Mouse (Mus musculus): ENCODE measurements around the gene Gab1. TPM values are rescaled to one million over a fixed set of nuclear protein-coding genes. Genes with fewer than 3 reads are reported as not detected.

Gab1 gene
- polyA plus RNA-seq, 1 experiment from 2014 or later: 22.4 TPM

GRCm38 (mm10) chr8:80817065-80817464, 63.3 kb downstream of the Gab1 start:
- no peaks in the 10 kb centered on the region for H3K27me3 ChIP-seq (ENCODE audit: control insufficient read depth, insufficient read depth, low read length)
- H3K9ac ChIP-seq (ENCODE audit: low read length): no peak overlapping the region
- H3K36me3 ChIP-seq (ENCODE audit: control insufficient read depth, insufficient read depth, low read length): no peaks in the 10 kb centered on the region
- H3K27ac ChIP-seq (replicated peaks; ENCODE audit: low read depth, low read length): no peak overlapping the region
- ATAC-seq (ENCODE audit: insufficient number of reproducible peaks, low FRiP score, low TSS enrichment, low read depth) (no peak), DNase-seq (ENCODE audit: low spot score) (no peak)
- 93% methylated on average over 2 of the region's 2 CpGs for WGBS
- H3K4me1 ChIP-seq (ENCODE audit: control insufficient read depth, insufficient read depth, low read length): peaks cover 7% of the 10 kb centered on the region; the same call in 1 of the 2 replicates
- H3K9me3 ChIP-seq (ENCODE audit: control insufficient read depth, low read length): no peaks in the 10 kb centered on the region
- no peak overlapping the region for H3K4me2 ChIP-seq (ENCODE audit: low read depth, severe bottlenecking)
- H3K4me3 ChIP-seq (ENCODE audit: low read depth, low read length): no peak overlapping the region

GRCm38 (mm10) chr8:80815179-80815578, 65.1 kb downstream of the Gab1 start:
- H3K4me1 ChIP-seq (ENCODE audit: control insufficient read depth, insufficient read depth, low read length): peaks cover 5% of the 10 kb centered on the region; the same call in 1 of the 2 replicates
- no peaks in the 10 kb centered on the region for H3K9me3 ChIP-seq (ENCODE audit: control insufficient read depth, low read length)
- ATAC-seq (ENCODE audit: insufficient number of reproducible peaks, low FRiP score, low TSS enrichment, low read depth): no peak
- no peak overlapping the region for H3K9ac ChIP-seq (ENCODE audit: low read length)
- H3K4me2 ChIP-seq (ENCODE audit: low read depth, severe bottlenecking): no peak overlapping the region
- H3K4me3 ChIP-seq (ENCODE audit: low read depth, low read length): no peak overlapping the region
- 91% methylated on average over 6 of the region's 6 CpGs for WGBS
- DNase-seq (ENCODE audit: low spot score): no peak
- H3K27me3 ChIP-seq (ENCODE audit: control insufficient read depth, insufficient read depth, low read length): no peaks in the 10 kb centered on the region
- H3K36me3 ChIP-seq (ENCODE audit: control insufficient read depth, insufficient read depth, low read length): no peaks in the 10 kb centered on the region
- no peak overlapping the region for H3K27ac ChIP-seq (replicated peaks; ENCODE audit: low read depth, low read length)

GRCm38 (mm10) chr8:80814087-80814791, 66.1 kb downstream of the Gab1 start:
- WGBS: 78% methylated on average over 13 of the region's 13 CpGs
- no peak overlapping the region for H3K9ac ChIP-seq (ENCODE audit: low read length)
- H3K9me3 ChIP-seq (ENCODE audit: control insufficient read depth, low read length): no peaks in the 10 kb centered on the region
- H3K27ac ChIP-seq (replicated peaks; ENCODE audit: low read depth, low read length): no peak overlapping the region
- ATAC-seq (ENCODE audit: insufficient number of reproducible peaks, low FRiP score, low TSS enrichment, low read depth) (no peak), DNase-seq (ENCODE audit: low spot score) (no peak)
- no peak overlapping the region for H3K4me3 ChIP-seq (ENCODE audit: low read depth, low read length)
- H3K27me3 ChIP-seq (ENCODE audit: control insufficient read depth, insufficient read depth, low read length): no peaks in the 10 kb centered on the region
- H3K36me3 ChIP-seq (ENCODE audit: control insufficient read depth, insufficient read depth, low read length): no peaks in the 10 kb centered on the region
- H3K4me2 ChIP-seq (ENCODE audit: low read depth, severe bottlenecking): no peak overlapping the region
- peaks cover 5% of the 10 kb centered on the region; the same call in 1 of the 2 replicates for H3K4me1 ChIP-seq (ENCODE audit: control insufficient read depth, insufficient read depth, low read length)

GRCm38 (mm10) chr8:80813439-80813838, 66.9 kb downstream of the Gab1 start:
- no peak overlapping the region for H3K4me2 ChIP-seq (ENCODE audit: low read depth, severe bottlenecking)
- H3K4me3 ChIP-seq (ENCODE audit: low read depth, low read length): no peak overlapping the region
- DNase-seq (ENCODE audit: low spot score) (peak; percentile 46), ATAC-seq (ENCODE audit: insufficient number of reproducible peaks, low FRiP score, low TSS enrichment, low read depth) (no peak)
- H3K4me1 ChIP-seq (ENCODE audit: control insufficient read depth, insufficient read depth, low read length): peaks cover 7% of the 10 kb centered on the region; the same call in 1 of the 2 replicates
- 84% methylated on average over 5 of the region's 5 CpGs for WGBS
- no peaks in the 10 kb centered on the region for H3K27me3 ChIP-seq (ENCODE audit: control insufficient read depth, insufficient read depth, low read length)
- no peak overlapping the region for H3K9ac ChIP-seq (ENCODE audit: low read length)
- no peaks in the 10 kb centered on the region for H3K9me3 ChIP-seq (ENCODE audit: control insufficient read depth, low read length)
- no peak overlapping the region for H3K27ac ChIP-seq (replicated peaks; ENCODE audit: low read depth, low read length)
- no peaks in the 10 kb centered on the region for H3K36me3 ChIP-seq (ENCODE audit: control insufficient read depth, insufficient read depth, low read length)

- Histone ChIP-seq H3K36me3 (ENCODE audit: control insufficient read depth, insufficient read depth, low read length) (no peaks in the 10 kb centered on the region), H3K27me3 (ENCODE audit: control insufficient read depth, insufficient read depth, low read length) (no peaks in the 10 kb centered on the region), H3K4me2 (ENCODE audit: low read depth, severe bottlenecking) (no peak overlapping the region), H3K27ac (replicated peaks; ENCODE audit: low read depth, low read length) (peak overlapping the region; percentile 36; the same call in 1 of the 2 replicates), H3K4me1 (ENCODE audit: control insufficient read depth, insufficient read depth, low read length) (peaks cover 10% of the 10 kb centered on the region), H3K4me3 (ENCODE audit: low read depth, low read length) (no peak overlapping the region), H3K9me3 (ENCODE audit: control insufficient read depth, low read length) (no peaks in the 10 kb centered on the region), H3K9ac (ENCODE audit: low read length) (no peak overlapping the region)
- WGBS: 89% methylated on average over 4 of the region's 4 CpGs
- DNase-seq (ENCODE audit: low spot score) (no peak), ATAC-seq (ENCODE audit: insufficient number of reproducible peaks, low FRiP score, low TSS enrichment, low read depth) (no peak)
Observed at GRCm38 (mm10) chr8:80811591-80811991, 68.7 kb downstream of the Gab1 start.

GRCm38 (mm10) chr8:80810916-80811315, 69.4 kb downstream of the Gab1 start:
- ATAC-seq (ENCODE audit: insufficient number of reproducible peaks, low FRiP score, low TSS enrichment, low read depth): no peak
- Histone ChIP-seq H3K4me1 (ENCODE audit: control insufficient read depth, insufficient read depth, low read length) (peaks cover 10% of the 10 kb centered on the region), H3K4me3 (ENCODE audit: low read depth, low read length) (no peak overlapping the region)

GRCm38 (mm10) chr8:80810442-80810841, 69.9 kb downstream of the Gab1 start:
- no peak overlapping the region for H3K9ac ChIP-seq (ENCODE audit: low read length)
- no peak for ATAC-seq (ENCODE audit: insufficient number of reproducible peaks, low FRiP score, low TSS enrichment, low read depth)
- DNase-seq (ENCODE audit: low spot score): no peak
- no peaks in the 10 kb centered on the region for H3K36me3 ChIP-seq (ENCODE audit: control insufficient read depth, insufficient read depth, low read length)
- 91% methylated on average over 5 of the region's 5 CpGs for WGBS
- H3K9me3 ChIP-seq (ENCODE audit: control insufficient read depth, low read length): no peaks in the 10 kb centered on the region
- H3K4me1 ChIP-seq (ENCODE audit: control insufficient read depth, insufficient read depth, low read length): peaks cover 10% of the 10 kb centered on the region
- no peak overlapping the region for H3K4me2 ChIP-seq (ENCODE audit: low read depth, severe bottlenecking)
- H3K4me3 ChIP-seq (ENCODE audit: low read depth, low read length): no peak overlapping the region
- H3K27me3 ChIP-seq (ENCODE audit: control insufficient read depth, insufficient read depth, low read length): no peaks in the 10 kb centered on the region
- no peak overlapping the region for H3K27ac ChIP-seq (replicated peaks; ENCODE audit: low read depth, low read length)

More at GRCm38 (mm10) chr8:80810916-80811315, 69.4 kb downstream of the Gab1 start:
- H3K27ac ChIP-seq (replicated peaks; ENCODE audit: low read depth, low read length): no peak overlapping the region
- H3K4me2 ChIP-seq (ENCODE audit: low read depth, severe bottlenecking): no peak overlapping the region
- H3K9me3 ChIP-seq (ENCODE audit: control insufficient read depth, low read length): no peaks in the 10 kb centered on the region
- H3K9ac ChIP-seq (ENCODE audit: low read length): no peak overlapping the region
- WGBS: 69% methylated on average over 4 of the region's 4 CpGs
- DNase-seq (ENCODE audit: low spot score): no peak
- H3K36me3 ChIP-seq (ENCODE audit: control insufficient read depth, insufficient read depth, low read length): no peaks in the 10 kb centered on the region
- H3K27me3 ChIP-seq (ENCODE audit: control insufficient read depth, insufficient read depth, low read length): no peaks in the 10 kb centered on the region

- Histone ChIP-seq H3K27ac (replicated peaks; ENCODE audit: low read depth, low read length) (peak overlapping the region; percentile 56; the same call in 1 of the 2 replicates), H3K4me1 (ENCODE audit: control insufficient read depth, insufficient read depth, low read length) (peaks cover 15% of the 10 kb centered on the region), H3K4me3 (ENCODE audit: low read depth, low read length) (no peak overlapping the region), H3K9ac (ENCODE audit: low read length) (no peak overlapping the region), H3K27me3 (ENCODE audit: control insufficient read depth, insufficient read depth, low read length) (no peaks in the 10 kb centered on the region), H3K4me2 (ENCODE audit: low read depth, severe bottlenecking) (no peak overlapping the region), H3K9me3 (ENCODE audit: control insufficient read depth, low read length) (no peaks in the 10 kb centered on the region), H3K36me3 (ENCODE audit: control insufficient read depth, insufficient read depth, low read length) (no peaks in the 10 kb centered on the region)
- DNase-seq (ENCODE audit: low spot score) (no peak), ATAC-seq (ENCODE audit: insufficient number of reproducible peaks, low FRiP score, low TSS enrichment, low read depth) (no peak)
- 65% methylated on average over 13 of the region's 13 CpGs for WGBS
Observed at GRCm38 (mm10) chr8:80807807-80808505, 72.4 kb downstream of the Gab1 start.
